Mouse (Mus musculus) layer of hippocampus, adult 18-20 months (tissue): ENCODE measurements around the gene Hoxa4. TPM values are rescaled to one million over a fixed set of nuclear protein-coding genes. Genes with fewer than 3 reads are reported as not detected.

ENCODE experiments used
- DNase-seq, 2 experiments: peaks; one replicate each; pipeline ENCODE4 v3.0.0; 2022; ENCODE audit warnings: low spot score in 2 of 2
- microRNA-seq, 2 experiments: library from miRNA; unstranded; fragments of <30 nt; microRNA quantifications; one replicate each; pipeline ENCODE4 v1.2.0; 2021
- total RNA-seq, 2 experiments: library from RNA; stranded (reverse); gene quantifications; 2 replicates each; pipeline ENCODE4 v1.2.3; 2021

The Hoxa4 gene
- total RNA-seq, 2 experiments from 2014 or later, result not detected

- DNase-seq, result no peak
Measured at GRCm38 (mm10) chr6:52155471-52155870, 36.1 kb downstream of the Hoxa4 start.

- no peak for DNase-seq
Measured at GRCm38 (mm10) chr6:52154044-52154443, 37.5 kb downstream of the Hoxa4 start.

GRCm38 (mm10) chr6:52153270-52153669 is 38.3 kb downstream of the Hoxa4 start:
- DNase-seq, result no peak

- DNase-seq, result no peak
Measured at GRCm38 (mm10) chr6:52152226-52153193, 39.0 kb downstream of the Hoxa4 start.

- DNase-seq, result no peak
Measured at GRCm38 (mm10) chr6:52151571-52151970, 40.0 kb downstream of the Hoxa4 start.

GRCm38 (mm10) chr6:52150401-52150966 is 41.1 kb downstream of the Hoxa4 start:
- no peak for DNase-seq

Small RNA genes within 50 kb of the gene (microRNA-seq; reads per million reads assigned to microRNA genes)
- gene Mir196b, result 4.2 to 7.2 reads per million in 2 experiments

Other genes with a start within 250 kb of the Hoxa4 start
- gene Skap2, start 179.2 kb downstream of the Hoxa4 start, total RNA-seq, result 10 to 100 TPM; 20.8 to 21.4 TPM
- gene Hoxa1, start 33.4 kb downstream of the Hoxa4 start, total RNA-seq, result not detected
- gene Hoxa2, start 26.9 kb downstream of the Hoxa4 start, total RNA-seq, result not detected
- not detected for gene 5730596B20Rik, start 14.3 kb downstream of the Hoxa4 start, total RNA-seq
- gene Hoxa5, start 12.8 kb upstream of the Hoxa4 start, total RNA-seq, result not detected
- not detected for gene Hoxa6, start 17.0 kb upstream of the Hoxa4 start, total RNA-seq
- gene Hoxa3, start 21.6 kb upstream of the Hoxa4 start, total RNA-seq, result not detected
- not detected for gene Gm28308, start 21.6 kb upstream of the Hoxa4 start, total RNA-seq
- under 1 TPM in 1 of 2 experiments, not detected in 1; 0.36 TPM for gene Hoxa7, start 30.1 kb upstream of the Hoxa4 start, total RNA-seq
- gene Hoxa9, start 39.3 kb upstream of the Hoxa4 start, total RNA-seq, result not detected
- not detected for gene Hoxa10, start 49.1 kb upstream of the Hoxa4 start, total RNA-seq
- gene Hoxa11, start 54.1 kb upstream of the Hoxa4 start, total RNA-seq, result not detected
- gene Hoxa13, start 69.1 kb upstream of the Hoxa4 start, total RNA-seq, result not detected
- gene Evx1, start 121.7 kb upstream of the Hoxa4 start, total RNA-seq, result not detected